Mouse (Mus musculus) adrenal gland, postnatal 10 days (tissue): ENCODE data around the gene Slc17a3. TPM values are rescaled to one million over a fixed set of nuclear protein-coding genes. Genes with fewer than 3 reads are reported as not detected.

Experiments
- DNase-seq: peaks from one replicate; pipeline ENCODE4 v3.0.0; 2021; ENCODE audit warnings: mixed read lengths
- long read RNA-seq, 2 experiments: library from polyadenylated mRNA; stranded (forward); transcript quantifications; one replicate each; pipeline ENCODE4 v2.0.0; 2021
- total RNA-seq, 2 experiments: library from RNA; stranded (reverse); gene quantifications; 2 replicates each; pipeline ENCODE4 v1.2.3; 2021

Gene Slc17a3
- 1 to 10 TPM; 3.5 to 5.0 TPM for total RNA-seq
- long read RNA-seq, experiment 1, partial matches to known transcripts: 2 of 11 reads
- long read RNA-seq, experiment 1, other reads (novel, unspliced or antisense): 9 of 11 reads
- long read RNA-seq, experiment 2, partial matches to known transcripts: 1 of 3 reads
- long read RNA-seq, experiment 2, other reads (novel, unspliced or antisense): 1 of 3 reads

GRCm38 (mm10) chr13:23839308-23839707 lies at the start of gene Slc17a3:
TSS of gene Slc17a3 (plus strand) at chr13:23839434.
- no peak for DNase-seq

GRCm38 (mm10) chr13:23792520-23792919 lies 46.7 kb upstream of the Slc17a3 start:
- DNase-seq: peak; percentile 66

- no peak for DNase-seq
Measured at GRCm38 (mm10) chr13:23799405-23799804, 39.8 kb upstream of the Slc17a3 start.

- DNase-seq: no peak
Measured at GRCm38 (mm10) chr13:23804532-23804931, 34.7 kb upstream of the Slc17a3 start.

GRCm38 (mm10) chr13:23806422-23807052 lies 32.7 kb upstream of the Slc17a3 start, which contains the start of gene Slc17a2:
TSS of gene Slc17a2 (plus strand) at chr13:23806993.
- no peak for DNase-seq

- no peak for DNase-seq
Measured at GRCm38 (mm10) chr13:23816148-23816547, 23.1 kb upstream of the Slc17a3 start.

- no peak for DNase-seq
Measured at GRCm38 (mm10) chr13:23820179-23820940, 18.9 kb upstream of the Slc17a3 start.

- DNase-seq: no peak
Measured at GRCm38 (mm10) chr13:23822213-23822612, 17.0 kb upstream of the Slc17a3 start.

- no peak for DNase-seq
Measured at GRCm38 (mm10) chr13:23826606-23827005, 12.6 kb upstream of the Slc17a3 start.

GRCm38 (mm10) chr13:23833053-23833452 lies 6.2 kb upstream of the Slc17a3 start:
- DNase-seq: peak; percentile 49

GRCm38 (mm10) chr13:23834836-23835235 lies 4.4 kb upstream of the Slc17a3 start:
- no peak for DNase-seq

GRCm38 (mm10) chr13:23836630-23837029 lies 2.6 kb upstream of the Slc17a3 start:
- peak; percentile 26 for DNase-seq

GRCm38 (mm10) chr13:23845851-23846250 lies 6.6 kb downstream of the Slc17a3 start:
- no peak for DNase-seq

GRCm38 (mm10) chr13:23849299-23849698 lies 10.1 kb downstream of the Slc17a3 start:
- no peak for DNase-seq

GRCm38 (mm10) chr13:23856401-23856800 lies 17.2 kb downstream of the Slc17a3 start:
- no peak for DNase-seq

GRCm38 (mm10) chr13:23861815-23862214 lies 22.6 kb downstream of the Slc17a3 start:
- DNase-seq: no peak

- DNase-seq: peak; percentile 9
Measured at GRCm38 (mm10) chr13:23864711-23865110, 25.5 kb downstream of the Slc17a3 start.

- DNase-seq: peak; percentile 10
Measured at GRCm38 (mm10) chr13:23866086-23866710, 27.0 kb downstream of the Slc17a3 start.

- DNase-seq: no peak
Measured at GRCm38 (mm10) chr13:23867000-23867399, 27.8 kb downstream of the Slc17a3 start.

GRCm38 (mm10) chr13:23867405-23867804 lies 28.2 kb downstream of the Slc17a3 start, which contains the start of gene Slc17a1:
TSS of gene Slc17a1 (plus strand) at chr13:23867750.
- DNase-seq: peak; percentile 3

- no peak for DNase-seq
Measured at GRCm38 (mm10) chr13:23868790-23869533, 29.7 kb downstream of the Slc17a3 start.

- no peak for DNase-seq
Measured at GRCm38 (mm10) chr13:23869996-23870395, 30.8 kb downstream of the Slc17a3 start.
